In the genomic region with DNA sequence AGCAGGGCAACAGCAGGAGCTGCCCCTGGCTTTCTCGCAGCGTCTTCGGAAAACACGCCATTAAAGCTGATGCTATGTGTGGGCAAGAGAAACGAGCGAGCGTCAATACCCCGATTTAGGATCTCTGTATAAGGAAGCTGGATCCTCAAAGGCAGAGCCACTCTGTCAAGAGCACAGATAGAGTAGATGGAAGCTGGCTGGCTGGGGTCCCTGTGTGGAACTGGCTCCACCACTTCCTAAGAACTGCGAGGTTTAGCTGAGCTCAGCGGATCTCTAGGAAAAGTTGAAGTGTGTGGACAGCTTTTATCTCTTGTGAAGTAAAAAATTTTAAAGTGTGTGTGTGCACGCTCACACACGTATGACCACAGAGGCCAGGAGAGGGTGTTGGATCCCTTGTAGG, we compare ENCODE assay signal across 14 mouse cellular contexts.
DNase-seq lines count a peak whose midpoint lies in the region; ATAC-seq lines count a peak whose summit lies in the region.
"Had no signal": no experiment of that assay in that cellular context is flagged by ENCODE, and none has a peak within 500 bp of the region (broad histone marks: within the 10 kb centered on the region; RNA-seq: fewer than 3 reads in every experiment).

No protein-coding gene starts in this region.

- no peak overlapping the region for H3K9ac ChIP-seq in midbrain, embryonic 13.5 days (replicated peaks)
- no peak overlapping the region for H3K9ac ChIP-seq in midbrain, embryonic 16.5 days (ENCODE audit: low read depth, low read length)
- H3K9ac ChIP-seq: embryonic facial prominence, embryonic 15.5 days; kidney, embryonic 15.5 days had no signal

- no peaks in the 10 kb centered on the region for H3K9me3 ChIP-seq in heart, embryonic 10.5 days
- H3K9me3 ChIP-seq in midbrain, embryonic 13.5 days = no peaks in the 10 kb centered on the region
- H3K9me3 ChIP-seq in midbrain, embryonic 16.5 days (replicated peaks; ENCODE audit: control insufficient read depth, low read length, poor library complexity, severe bottlenecking) = no peaks in the 10 kb centered on the region
- H3K9me3 ChIP-seq: embryonic facial prominence, embryonic 15.5 days; kidney, embryonic 15.5 days had no signal

- peak overlapping the region; percentile 71; the same call in 1 of the 2 replicates for H3K27ac ChIP-seq in heart, embryonic 10.5 days
- H3K27ac ChIP-seq in midbrain, embryonic 13.5 days = peak overlapping the region; percentile 19; the same call in 1 of the 2 replicates
- no peak overlapping the region for H3K27ac ChIP-seq in midbrain, embryonic 16.5 days (ENCODE audit: low read length)

- H3K4me2 ChIP-seq in midbrain, embryonic 13.5 days (replicated peaks) = no peak overlapping the region
- no peak overlapping the region for H3K4me2 ChIP-seq in midbrain, embryonic 16.5 days (ENCODE audit: low read length)
- H3K4me2 ChIP-seq: embryonic facial prominence, embryonic 15.5 days; kidney, embryonic 15.5 days; liver, embryonic 11.5 days had no signal

- no peak overlapping the region for H3K4me3 ChIP-seq in heart, embryonic 10.5 days
- H3K4me3 ChIP-seq in midbrain, embryonic 13.5 days (replicated peaks) = no peak overlapping the region
- no peak overlapping the region for H3K4me3 ChIP-seq in midbrain, embryonic 16.5 days (ENCODE audit: low read depth, low read length)
- H3K4me3 ChIP-seq: embryonic facial prominence, embryonic 15.5 days; kidney, embryonic 15.5 days; layer of hippocampus, adult 2 months; myocyte had no signal

- H3K27me3 ChIP-seq in heart, embryonic 10.5 days (ENCODE audit: insufficient read depth, poor library complexity, severe bottlenecking) = no peaks in the 10 kb centered on the region
- H3K27me3 ChIP-seq in midbrain, embryonic 13.5 days = no peaks in the 10 kb centered on the region
- H3K27me3 ChIP-seq in midbrain, embryonic 16.5 days (ENCODE audit: control insufficient read depth, insufficient read depth, low read depth, low read length) = no peaks in the 10 kb centered on the region
- H3K27me3 ChIP-seq: embryonic facial prominence, embryonic 15.5 days; kidney, embryonic 15.5 days had no signal

- 64% methylated on average over 12 of the region's 12 CpGs for WGBS in heart, embryonic 10.5 days
- 89% methylated on average over 12 of the region's 12 CpGs for WGBS in midbrain, embryonic 13.5 days
- WGBS in midbrain, embryonic 16.5 days = 91% methylated on average over 12 of the region's 12 CpGs

- no peak for ATAC-seq in midbrain, embryonic 13.5 days
- no peak for ATAC-seq in midbrain, embryonic 16.5 days
- ATAC-seq in CD4-positive, CD25-positive, alpha-beta regulatory T cell, adult 4 months = no peak

- H3K36me3 ChIP-seq in heart, embryonic 10.5 days = no peaks in the 10 kb centered on the region
- H3K36me3 ChIP-seq in midbrain, embryonic 13.5 days = no peaks in the 10 kb centered on the region
- H3K36me3 ChIP-seq in midbrain, embryonic 16.5 days (ENCODE audit: control insufficient read depth, insufficient read depth, low read length) = no peaks in the 10 kb centered on the region
- H3K36me3 ChIP-seq: embryonic facial prominence, embryonic 15.5 days; kidney, embryonic 15.5 days had no signal

- no peak for DNase-seq in heart, embryonic 10.5 days (ENCODE audit: low spot score)
- no peak for DNase-seq in heart, adult 9 months (ENCODE audit: low spot score in 2 of 2)
- peak; percentile 13 for DNase-seq in layer of hippocampus, adult 9-11 months
- no peak for DNase-seq in layer of hippocampus, postnatal 36 days
- DNase-seq: cerebellum, adult 18-20 months; thymus, adult 2 months had no signal

- peaks cover 45% of the 10 kb centered on the region for H3K4me1 ChIP-seq in heart, embryonic 10.5 days
- peaks cover 24% of the 10 kb centered on the region for H3K4me1 ChIP-seq in midbrain, embryonic 13.5 days (replicated peaks)
- peaks cover 18% of the 10 kb centered on the region for H3K4me1 ChIP-seq in midbrain, embryonic 16.5 days (ENCODE audit: control insufficient read depth, insufficient read depth, low read length)
